Mouse (Mus musculus) midbrain, embryonic 12.5 days (tissue): ENCODE results near the gene Itga8. TPM values are rescaled to one million over a fixed set of nuclear protein-coding genes. Genes with fewer than 3 reads are reported as not detected.
A peak's percentile ranks its signal among the peaks of the same experiment; 100 is the strongest.

Experiments
- ATAC-seq: fragments of 200-750 bp; cut with Nextera tagmentation; 2 replicates; pipeline ENCODE4 v1.8.0; 2017; ENCODE audit warnings: low read depth, moderate TSS enrichment, moderate library complexity; ENCODE audit not compliant: low FRiP score
- H3K27ac ChIP-seq: fragments of 300-500 bp; sonication (generic); replicated peaks from 2 replicates; pipeline ENCODE4 v1.5.1; 2016; ENCODE audit warnings: mild to moderate bottlenecking
- H3K27me3 ChIP-seq: fragments of 300-500 bp; sonication (generic); 2 replicates; pipeline ENCODE4 v1.6.1; 2016; ENCODE audit warnings: mild to moderate bottlenecking
- H3K36me3 ChIP-seq: fragments of 300-500 bp; sonication (generic); 2 replicates; pipeline ENCODE4 v1.6.1; 2016
- H3K4me1 ChIP-seq: fragments of 300-500 bp; sonication (generic); 2 replicates; pipeline ENCODE4 v1.6.1; 2016
- H3K4me2 ChIP-seq: fragments of 300-500 bp; sonication (generic); replicated peaks from 2 replicates; pipeline ENCODE4 v1.6.1; 2016; ENCODE audit warnings: mild to moderate bottlenecking, moderate library complexity
- H3K4me3 ChIP-seq: fragments of 300-500 bp; sonication (generic); 2 replicates; pipeline ENCODE4 v1.5.1; 2016; ENCODE audit warnings: mild to moderate bottlenecking
- H3K9ac ChIP-seq: fragments of 300-500 bp; sonication (generic); replicated peaks from 2 replicates; pipeline ENCODE4 v1.6.1; 2016; ENCODE audit warnings: mild to moderate bottlenecking, moderate library complexity
- H3K9me3 ChIP-seq: fragments of 300-500 bp; sonication (generic); 2 replicates; pipeline ENCODE4 v1.6.1; 2016; ENCODE audit warnings: mild to moderate bottlenecking
- WGBS: fragments of 180-500 bp; shearing (Covaris S2); methylation state at CpG from one replicate; pipeline ENCODE4 v1.1.7; 2016; 5-methylcytosine and 5-hydroxymethylcytosine counted together
- polyA plus RNA-seq: library from polyadenylated mRNA; unstranded; fragments of >200 nt; fragmentation: Nextera tagmentation; extraction: Ambion mirVana; gene quantifications from 2 replicates; pipeline ENCODE4 v1.2.1, GENCODE M21; 2016

Gene Itga8
- 2.8 TPM in 2 replicates for polyA plus RNA-seq

DNA sequence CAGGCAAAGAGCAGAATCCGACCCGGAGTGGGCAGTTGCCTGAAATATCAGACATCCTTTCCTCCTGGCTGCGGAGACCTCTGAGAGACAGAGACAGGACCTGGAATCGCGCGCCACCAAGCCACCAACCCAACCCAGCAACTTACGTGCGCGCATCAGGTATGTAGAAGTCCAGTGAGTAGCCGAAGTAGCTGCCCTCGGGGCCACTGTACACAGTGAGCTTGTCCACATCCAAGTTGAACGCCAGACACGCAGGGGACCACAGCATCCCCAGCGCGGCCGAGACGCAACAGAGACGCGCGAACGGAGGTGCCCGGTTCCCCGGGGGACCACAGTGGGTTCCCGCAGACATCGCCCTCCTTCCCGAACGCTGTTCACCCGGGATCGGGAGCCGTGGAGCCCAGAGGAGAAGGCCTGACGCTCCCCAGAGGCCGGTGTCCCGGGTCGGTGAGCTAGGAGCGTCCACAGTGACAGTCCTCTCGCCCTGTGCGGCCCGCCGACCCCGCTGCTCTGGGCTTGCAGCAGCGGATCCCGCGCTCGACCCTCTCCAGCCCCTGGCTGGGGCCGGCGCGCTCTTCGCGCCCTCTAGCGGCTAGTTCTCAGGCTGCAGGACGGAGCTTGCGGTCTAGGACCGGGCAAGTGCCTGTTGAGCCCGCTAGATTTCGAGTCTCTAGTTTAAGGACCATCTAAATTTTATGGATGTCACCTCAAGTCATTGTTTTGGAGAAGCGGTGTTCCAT, at the start of gene Itga8:
Gene Itga8, minus strand, starts transcription at position 492 of the 740 bp plus-strand sequence.
- Histone ChIP-seq H3K9ac (peak within 1 kb of the TSS; percentile 71), H3K9me3 (no peaks in the 10 kb centered on the region), H3K4me1 (0 out of 2 replicates have a peak, but pooled peaks cover 5% of the 10 kb centered on the region), H3K36me3 (no peaks in the 10 kb centered on the region), H3K4me2 (peak within 1 kb of the TSS; percentile 96), H3K27ac (no peak within 1 kb of the TSS), H3K27me3 (peaks cover 24% of the 10 kb centered on the region), H3K4me3 (peak within 1 kb of the TSS; percentile 69)
- 1% methylated on average over 56 of the region's 56 CpGs for WGBS
- peak; percentile 99 for ATAC-seq

DNA sequence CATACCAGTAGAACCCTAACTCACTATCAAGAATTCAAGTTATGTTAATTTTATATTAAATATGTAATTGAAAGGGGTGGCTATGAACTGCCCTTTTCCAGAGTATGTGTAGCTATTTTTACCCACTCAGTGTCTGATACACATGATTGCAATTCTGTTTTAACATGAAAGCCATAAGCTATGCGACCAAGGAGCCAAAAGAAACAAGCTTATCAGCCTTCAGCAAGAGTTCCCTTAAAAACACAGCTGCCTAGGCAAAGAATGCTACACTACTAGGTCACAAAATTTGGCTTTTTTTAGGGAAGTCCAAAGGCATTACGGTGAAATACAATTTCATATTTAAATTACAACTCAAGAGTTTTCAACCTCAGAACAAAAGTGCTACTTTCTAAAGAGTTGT, 47.2 kb upstream of the Itga8 start:
- WGBS, result 87% methylated on average over 2 of the region's 2 CpGs
- no peak overlapping the region for H3K27ac ChIP-seq

DNA sequence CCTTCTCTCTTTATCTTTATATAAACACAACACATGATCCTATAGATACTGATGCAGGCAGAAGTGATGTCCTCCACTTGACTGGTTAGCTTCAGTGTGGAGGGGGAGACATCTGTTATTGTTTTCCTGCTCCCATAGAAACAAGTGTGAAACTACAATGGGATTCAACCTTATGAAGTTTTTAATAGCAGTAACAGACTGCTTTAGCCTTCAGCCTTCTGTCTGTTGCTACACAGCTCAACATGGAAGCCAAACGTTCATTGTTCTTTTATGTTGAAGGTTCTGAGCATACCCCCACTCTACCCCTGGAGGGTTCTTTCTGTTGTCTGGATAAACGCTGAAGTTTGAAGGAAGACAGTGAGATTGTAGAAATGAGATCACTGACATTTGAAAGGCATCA, 30.2 kb upstream of the Itga8 start:
- H3K4me3 ChIP-seq, result no peak overlapping the region
- no peak for ATAC-seq
- H3K9ac ChIP-seq, result no peak overlapping the region
- no peaks in the 10 kb centered on the region for H3K9me3 ChIP-seq
- no peak overlapping the region for H3K4me2 ChIP-seq
- H3K27ac ChIP-seq, result no peak overlapping the region
- H3K36me3 ChIP-seq, result no peaks in the 10 kb centered on the region
- 0 out of 2 replicates have a peak, but pooled peaks cover 3% of the 10 kb centered on the region for H3K27me3 ChIP-seq
- peaks cover 13% of the 10 kb centered on the region for H3K4me1 ChIP-seq
- 73% methylated on average over 2 of the region's 2 CpGs for WGBS

More for the DNA sequence above, 47.2 kb upstream of the Itga8 start:
- Histone ChIP-seq H3K9me3 (no peaks in the 10 kb centered on the region), H3K4me1 (no peaks in the 10 kb centered on the region), H3K4me2 (no peak overlapping the region), H3K4me3 (no peak overlapping the region), H3K9ac (no peak overlapping the region), H3K36me3 (peaks cover 13% of the 10 kb centered on the region; the same call in 1 of the 2 replicates), H3K27me3 (no peaks in the 10 kb centered on the region)
- ATAC-seq, result no peak

DNA sequence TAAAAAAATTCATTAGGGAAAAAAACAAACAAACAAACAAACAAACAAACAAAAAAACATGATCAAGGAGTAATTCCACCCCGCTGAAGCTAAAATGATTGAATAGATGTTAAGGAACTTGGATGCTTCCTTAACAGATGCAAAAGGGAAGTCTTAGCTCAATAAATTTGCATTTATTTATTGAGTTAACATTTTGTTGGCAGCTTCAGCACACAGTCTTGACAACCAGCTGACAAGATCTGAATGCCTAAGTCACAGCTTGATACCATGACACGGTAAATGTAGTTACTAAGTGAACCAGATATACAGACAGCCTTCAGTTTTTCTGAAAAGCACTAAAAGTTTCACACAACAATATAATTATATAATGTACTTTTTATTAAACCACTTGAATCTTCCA, 27.9 kb upstream of the Itga8 start:
- WGBS, result 67% methylated on average over 2 of the region's 2 CpGs
- no peak for ATAC-seq
- H3K4me3 ChIP-seq, result no peak overlapping the region

DNA sequence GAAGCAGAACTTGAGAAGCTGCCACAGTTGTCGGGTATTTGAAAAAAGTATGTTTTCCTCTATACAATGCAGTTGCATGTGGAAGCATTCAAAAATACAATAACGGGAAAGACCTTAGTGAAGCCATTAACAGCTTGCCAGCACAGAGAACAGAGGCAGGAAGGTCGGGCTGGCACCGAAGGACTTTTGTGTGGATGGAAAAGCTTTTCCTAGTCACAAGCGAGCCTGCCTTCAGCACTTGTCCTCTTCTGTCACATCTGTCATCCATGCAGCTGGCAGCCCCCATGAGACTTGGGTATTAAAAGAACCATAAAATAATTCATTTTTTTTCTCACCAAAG, 27.3 kb upstream of the Itga8 start:
- peaks cover 3% of the 10 kb centered on the region; the same call in 1 of the 2 replicates for H3K27me3 ChIP-seq
- no peak overlapping the region for H3K27ac ChIP-seq
- WGBS, result 40% methylated on average over 5 of the region's 5 CpGs
- H3K9me3 ChIP-seq, result no peaks in the 10 kb centered on the region
- no peak overlapping the region for H3K9ac ChIP-seq
- ATAC-seq, result no peak
- no peak overlapping the region for H3K4me3 ChIP-seq
- 0 out of 2 replicates have a peak overlapping the region, but pooled peaks have one; percentile 51 for H3K4me2 ChIP-seq
- no peaks in the 10 kb centered on the region for H3K36me3 ChIP-seq
- H3K4me1 ChIP-seq, result peaks cover 13% of the 10 kb centered on the region

More for the DNA sequence above, 27.9 kb upstream of the Itga8 start:
- Histone ChIP-seq H3K4me1 (peaks cover 13% of the 10 kb centered on the region), H3K27me3 (peaks cover 3% of the 10 kb centered on the region; the same call in 1 of the 2 replicates), H3K27ac (no peak overlapping the region), H3K9me3 (no peaks in the 10 kb centered on the region), H3K4me2 (no peak overlapping the region), H3K9ac (no peak overlapping the region), H3K36me3 (no peaks in the 10 kb centered on the region)

DNA sequence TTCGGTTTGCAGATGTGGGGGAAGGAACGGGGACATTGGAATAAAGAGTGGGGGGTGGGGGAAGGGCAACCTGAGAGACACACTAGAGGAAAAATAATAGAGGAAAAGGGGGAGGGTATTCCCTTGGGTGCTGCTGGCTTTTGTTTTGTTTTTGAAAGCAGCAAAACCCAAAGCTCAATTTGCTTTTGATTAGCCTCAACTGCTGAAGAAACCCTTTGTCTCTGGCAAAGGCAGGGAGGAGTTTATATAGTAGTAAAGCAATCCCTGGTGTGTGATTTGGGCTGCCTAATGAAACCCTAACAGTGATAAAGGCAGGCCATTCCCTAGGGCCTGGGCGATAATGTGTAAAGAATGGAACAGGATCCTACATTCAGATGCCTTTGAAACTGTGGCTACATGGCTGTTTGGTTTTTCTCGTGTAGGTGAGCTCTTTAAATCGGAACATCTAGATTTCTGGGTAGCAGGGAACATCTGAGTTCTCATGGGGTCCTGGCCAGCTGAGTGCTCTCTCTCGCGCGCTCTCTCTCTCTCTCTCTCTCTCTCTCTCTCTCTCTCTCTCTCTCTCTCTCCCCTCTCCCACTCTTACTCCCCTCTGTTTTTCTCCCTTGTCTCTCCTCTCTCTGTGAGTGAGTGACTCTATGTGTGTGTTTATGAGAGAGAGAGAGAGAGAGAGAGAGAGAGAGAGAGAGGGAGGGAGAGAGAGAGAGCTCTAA, 26.8 kb upstream of the Itga8 start:
- no peaks in the 10 kb centered on the region for H3K36me3 ChIP-seq
- no peaks in the 10 kb centered on the region for H3K9me3 ChIP-seq
- H3K4me3 ChIP-seq, result no peak overlapping the region
- H3K4me1 ChIP-seq, result peaks cover 13% of the 10 kb centered on the region
- no peak overlapping the region for H3K9ac ChIP-seq
- H3K27me3 ChIP-seq, result peaks cover 3% of the 10 kb centered on the region; the same call in 1 of the 2 replicates
- 22% methylated on average over 8 of the region's 8 CpGs for WGBS
- ATAC-seq, result peak; percentile 41; the same call in 1 of the 2 replicates
- H3K4me2 ChIP-seq, result peak overlapping the region; percentile 51
- peak overlapping the region; percentile 30; the same call in 1 of the 2 replicates for H3K27ac ChIP-seq

DNA sequence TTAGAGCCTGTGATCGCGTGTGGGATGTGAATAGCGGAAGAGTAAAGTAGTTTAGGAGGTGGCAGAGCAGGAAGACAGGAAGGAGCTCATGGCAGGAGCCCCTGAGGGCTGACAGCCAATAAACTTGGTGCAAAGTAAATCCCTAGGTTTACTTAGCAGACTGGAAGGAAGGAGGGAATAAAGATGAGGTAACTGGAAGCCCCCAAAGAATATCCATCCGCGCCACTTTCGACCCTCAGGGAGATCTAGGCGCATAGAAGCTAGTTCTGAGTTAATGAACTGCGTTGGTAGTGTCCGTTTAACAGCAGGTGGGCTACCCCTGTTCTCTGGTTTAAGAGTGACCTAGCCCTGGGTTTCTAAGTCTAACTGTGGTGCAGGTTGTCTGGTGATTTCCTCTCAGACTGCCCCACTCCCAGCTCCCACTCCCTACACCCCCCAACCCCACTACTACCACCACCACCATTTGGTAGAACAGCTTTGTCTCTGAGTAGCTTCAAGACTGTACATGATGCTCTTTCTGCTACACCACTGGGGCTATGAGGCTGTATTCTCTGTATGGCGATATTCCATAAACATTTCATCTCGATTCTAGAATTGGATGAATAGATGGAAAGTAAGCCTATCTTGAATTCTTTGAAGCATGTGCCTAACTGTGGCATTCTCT, 26.1 kb upstream of the Itga8 start:
- ATAC-seq, result peak; percentile 32; the same call in 1 of the 2 replicates
- Histone ChIP-seq H3K4me3 (peak overlapping the region; percentile 33), H3K36me3 (no peaks in the 10 kb centered on the region), H3K27me3 (peaks cover 3% of the 10 kb centered on the region; the same call in 1 of the 2 replicates), H3K4me2 (peak overlapping the region; percentile 51), H3K27ac (no peak overlapping the region), H3K9me3 (no peaks in the 10 kb centered on the region), H3K4me1 (peaks cover 13% of the 10 kb centered on the region), H3K9ac (no peak overlapping the region; the same call in 1 of the 2 replicates)
- 23% methylated on average over 11 of the region's 11 CpGs for WGBS

DNA sequence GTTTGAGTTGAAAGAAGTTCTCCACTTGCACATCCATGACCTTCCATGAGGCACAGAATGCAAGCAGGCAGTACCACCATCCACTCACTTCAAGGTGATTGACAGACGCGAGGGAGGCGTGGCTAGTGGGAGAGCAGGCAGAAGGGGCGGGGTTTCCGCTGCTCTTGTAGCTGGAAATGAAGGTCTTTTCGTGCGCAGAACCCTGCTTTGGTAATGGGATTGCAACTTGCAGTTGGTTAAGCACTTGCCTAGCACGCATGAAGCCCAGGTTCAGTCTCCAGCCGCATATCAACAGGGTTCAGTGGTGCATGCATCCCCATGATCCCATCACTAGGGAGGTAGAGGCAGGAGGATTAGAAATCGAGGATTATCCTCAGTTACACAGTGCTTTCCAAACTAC, 25.5 kb upstream of the Itga8 start:
- Histone ChIP-seq H3K27me3 (peaks cover 3% of the 10 kb centered on the region; the same call in 1 of the 2 replicates), H3K4me2 (peak overlapping the region; percentile 51), H3K27ac (no peak overlapping the region), H3K9ac (no peak overlapping the region), H3K9me3 (no peaks in the 10 kb centered on the region), H3K36me3 (no peaks in the 10 kb centered on the region), H3K4me3 (peak overlapping the region; percentile 33), H3K4me1 (peaks cover 13% of the 10 kb centered on the region)
- peak; percentile 78 for ATAC-seq
- 6% methylated on average over 10 of the region's 10 CpGs for WGBS

DNA sequence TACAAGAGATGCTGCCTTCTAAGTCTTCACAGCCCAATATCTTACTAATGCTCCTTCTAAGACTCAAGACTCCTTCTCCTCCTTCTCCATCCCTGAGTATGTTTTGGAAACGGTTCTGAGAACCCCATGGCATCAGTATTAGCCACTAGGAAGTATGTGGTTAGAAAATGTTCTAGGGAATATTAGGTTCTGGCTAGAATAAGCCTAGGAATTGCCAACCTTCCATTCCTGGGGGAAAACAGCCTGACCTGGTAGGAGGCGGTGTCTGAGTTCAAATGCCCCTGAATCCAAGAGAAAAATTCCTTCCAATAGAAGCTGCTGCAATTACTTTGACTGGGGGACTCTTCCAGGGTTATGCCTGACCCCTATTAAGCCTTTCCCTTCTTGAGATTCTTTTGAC, 24.1 kb upstream of the Itga8 start:
- Histone ChIP-seq H3K4me1 (peaks cover 13% of the 10 kb centered on the region), H3K9me3 (no peaks in the 10 kb centered on the region), H3K27ac (no peak overlapping the region), H3K36me3 (no peaks in the 10 kb centered on the region), H3K27me3 (peaks cover 3% of the 10 kb centered on the region; the same call in 1 of the 2 replicates), H3K4me2 (no peak overlapping the region), H3K4me3 (no peak overlapping the region), H3K9ac (no peak overlapping the region)
- ATAC-seq, result no peak
- 93% methylated on average over 2 of the region's 2 CpGs for WGBS

DNA sequence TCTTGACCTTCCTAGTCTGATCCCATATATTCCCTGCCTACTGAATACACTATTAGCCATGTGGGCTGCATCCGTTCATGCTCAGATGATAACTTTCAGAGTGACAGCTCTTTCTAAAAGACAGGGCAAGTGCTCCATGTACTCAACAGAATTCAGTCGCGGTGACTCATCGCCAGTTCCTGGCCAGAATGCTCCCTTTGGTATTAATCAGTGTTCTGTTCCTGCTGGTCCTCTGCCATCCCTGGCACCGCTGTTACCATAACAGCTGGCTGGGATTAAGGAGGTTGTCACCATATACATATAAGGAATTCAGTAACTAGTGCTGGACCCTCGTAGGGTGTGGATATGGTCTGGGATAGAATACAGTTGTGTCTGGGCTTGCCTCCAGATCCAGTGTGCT, 23.7 kb upstream of the Itga8 start:
- WGBS, result 92% methylated on average over 6 of the region's 6 CpGs
- no peak for ATAC-seq
- no peak overlapping the region for H3K4me3 ChIP-seq
- no peak overlapping the region for H3K4me2 ChIP-seq
- no peaks in the 10 kb centered on the region for H3K36me3 ChIP-seq
- H3K27me3 ChIP-seq, result peaks cover 3% of the 10 kb centered on the region; the same call in 1 of the 2 replicates
- H3K4me1 ChIP-seq, result peaks cover 13% of the 10 kb centered on the region
- no peak overlapping the region for H3K9ac ChIP-seq
- H3K9me3 ChIP-seq, result no peaks in the 10 kb centered on the region
- no peak overlapping the region for H3K27ac ChIP-seq

DNA sequence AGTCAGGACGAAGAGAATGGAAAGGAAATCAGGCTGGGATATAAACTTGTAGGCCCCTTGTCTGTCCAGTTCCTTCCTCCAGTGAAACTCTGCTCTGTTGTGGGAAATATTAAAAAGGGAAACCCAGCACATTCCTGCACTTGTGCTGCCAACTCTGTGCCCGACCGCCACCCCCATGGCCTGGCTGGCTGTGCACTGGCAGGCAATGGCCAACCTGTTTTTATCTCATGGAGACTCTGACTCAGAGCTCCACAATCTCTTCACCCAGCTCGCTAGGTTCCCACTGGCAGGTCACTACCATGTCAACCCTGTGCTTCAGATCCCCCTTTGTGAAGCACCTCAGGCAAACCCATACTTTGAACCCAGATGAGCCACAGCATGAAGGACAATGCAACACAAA, 19.2 kb upstream of the Itga8 start:
- no peak overlapping the region for H3K4me2 ChIP-seq
- H3K4me3 ChIP-seq, result no peak overlapping the region
- H3K36me3 ChIP-seq, result no peaks in the 10 kb centered on the region
- no peaks in the 10 kb centered on the region for H3K27me3 ChIP-seq
- WGBS, result 88% methylated on average over 4 of the region's 4 CpGs
- H3K9me3 ChIP-seq, result no peaks in the 10 kb centered on the region
- H3K27ac ChIP-seq, result no peak overlapping the region
- no peak overlapping the region for H3K9ac ChIP-seq
- no peak for ATAC-seq
- no peaks in the 10 kb centered on the region for H3K4me1 ChIP-seq

DNA sequence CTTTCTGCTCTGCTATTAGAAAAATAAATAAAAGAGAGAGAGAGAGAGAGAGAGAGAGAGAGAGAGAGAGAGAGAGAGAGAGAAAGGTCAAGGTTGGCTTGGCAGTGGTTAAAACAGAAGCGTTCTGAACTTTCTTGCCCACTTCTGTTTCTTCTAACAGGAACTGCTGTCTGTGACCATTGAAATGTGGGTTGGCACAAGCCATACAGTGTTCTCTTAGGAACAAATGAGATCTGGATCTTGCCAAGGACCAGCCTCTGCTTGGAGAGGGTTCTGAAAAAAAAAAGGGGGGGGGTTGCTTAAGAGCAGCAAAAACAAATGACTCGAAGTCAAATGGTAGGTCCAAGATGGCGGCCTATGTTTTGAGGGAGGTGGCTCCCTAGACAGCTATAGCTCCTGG, 17.0 kb upstream of the Itga8 start:
- Histone ChIP-seq H3K9ac (no peak overlapping the region), H3K27ac (no peak overlapping the region), H3K36me3 (no peaks in the 10 kb centered on the region), H3K9me3 (no peaks in the 10 kb centered on the region), H3K4me3 (no peak overlapping the region), H3K27me3 (no peaks in the 10 kb centered on the region), H3K4me1 (no peaks in the 10 kb centered on the region), H3K4me2 (no peak overlapping the region)
- 91% methylated on average over 3 of the region's 3 CpGs for WGBS
- no peak for ATAC-seq
